Mouse (Mus musculus): Measurements from ENCODE around the gene Acaca.

GRCm38 (mm10) chr11:84264490-84264889 is 135.0 kb downstream of the Acaca start:
- TF ChIP-seq POLR2A (IDR thresholded peaks at IDR 0.05; ENCODE audit: low read depth, low read length) (no peak), CTCF (conservative IDR thresholded peaks at IDR 0.05; ENCODE audit: insufficient read depth, insufficient read length, low read depth, low read length) (0 out of 2 replicates have a peak, but pooled peaks have one; percentile 0)

Measured in kidney, adult 2 months (tissue).